Mouse (Mus musculus): ENCODE data around the gene Ttc37. TPM values are rescaled to one million over a fixed set of nuclear protein-coding genes. Genes with fewer than 3 reads are reported as not detected.

The Ttc37 gene
- polyA plus RNA-seq, 1 experiment from 2014 or later, result 10.1 TPM

DNA sequence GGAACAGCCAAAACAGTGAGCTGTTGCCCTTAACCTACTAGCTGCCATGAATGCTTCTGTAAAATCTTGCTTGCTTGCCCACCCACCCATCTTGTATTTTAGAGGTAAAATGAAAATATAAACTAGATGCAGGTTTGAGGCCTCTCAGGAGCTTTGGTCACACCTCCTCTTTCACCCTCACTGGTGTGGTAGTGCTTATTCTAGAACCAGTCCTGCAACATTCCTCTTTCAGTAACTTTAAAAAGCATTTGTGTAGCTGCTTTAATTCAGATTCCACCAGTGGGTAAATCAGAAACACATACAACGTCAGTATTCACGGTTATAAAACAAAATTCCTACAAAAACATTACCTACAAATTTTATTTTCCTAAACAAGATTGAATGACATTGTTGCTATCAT is 62.1 kb downstream of the Ttc37 start:
- no peak for ATAC-seq (ENCODE audit: insufficient number of reproducible peaks, low FRiP score)
- H3K36me3 ChIP-seq, result peaks cover 53% of the 10 kb centered on the region
- WGBS, result 95% methylated on average over 2 of the region's 2 CpGs

DNA sequence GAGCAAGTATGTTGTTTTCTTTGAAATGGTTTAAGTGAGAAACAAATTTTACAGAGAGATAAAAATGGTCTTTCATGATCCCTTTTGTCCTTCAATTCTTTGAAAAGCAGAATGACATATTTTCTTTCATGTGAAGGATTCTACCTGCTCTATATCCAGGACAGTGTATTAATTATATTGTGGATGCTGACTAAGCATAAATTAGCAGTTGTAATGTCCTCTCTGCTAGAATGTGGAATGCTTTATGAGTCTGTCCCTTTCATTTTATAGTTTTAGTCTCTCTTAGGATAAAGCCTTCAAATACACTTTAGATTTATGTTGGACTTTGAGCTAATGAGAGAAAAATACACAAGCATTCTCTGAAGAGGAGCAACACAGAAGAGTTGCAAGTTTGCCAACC is 75.8 kb downstream of the Ttc37 start:
- Histone ChIP-seq H3K4me1 (replicated peaks) (no peaks in the 10 kb centered on the region), H3K9ac (no peak overlapping the region), H3K36me3 (peaks cover 33% of the 10 kb centered on the region), H3K27ac (ENCODE audit: poor library complexity, severe bottlenecking) (no peak overlapping the region), H3K27me3 (replicated peaks) (no peaks in the 10 kb centered on the region), H3K4me2 (no peak overlapping the region), H3K9me3 (replicated peaks) (0 out of 2 replicates have a peak, but pooled peaks cover 5% of the 10 kb centered on the region), H3K4me3 (no peak overlapping the region)
- no peak for ATAC-seq (ENCODE audit: insufficient number of reproducible peaks, low FRiP score)

More for the DNA sequence above, 62.1 kb downstream of the Ttc37 start:
- no peak overlapping the region for H3K27ac ChIP-seq (ENCODE audit: poor library complexity, severe bottlenecking)
- H3K4me1 ChIP-seq (replicated peaks), result no peaks in the 10 kb centered on the region
- H3K4me2 ChIP-seq, result no peak overlapping the region
- H3K9me3 ChIP-seq (replicated peaks), result no peaks in the 10 kb centered on the region
- no peaks in the 10 kb centered on the region for H3K27me3 ChIP-seq (replicated peaks)
- no peak overlapping the region for H3K9ac ChIP-seq
- no peak overlapping the region for H3K4me3 ChIP-seq

DNA sequence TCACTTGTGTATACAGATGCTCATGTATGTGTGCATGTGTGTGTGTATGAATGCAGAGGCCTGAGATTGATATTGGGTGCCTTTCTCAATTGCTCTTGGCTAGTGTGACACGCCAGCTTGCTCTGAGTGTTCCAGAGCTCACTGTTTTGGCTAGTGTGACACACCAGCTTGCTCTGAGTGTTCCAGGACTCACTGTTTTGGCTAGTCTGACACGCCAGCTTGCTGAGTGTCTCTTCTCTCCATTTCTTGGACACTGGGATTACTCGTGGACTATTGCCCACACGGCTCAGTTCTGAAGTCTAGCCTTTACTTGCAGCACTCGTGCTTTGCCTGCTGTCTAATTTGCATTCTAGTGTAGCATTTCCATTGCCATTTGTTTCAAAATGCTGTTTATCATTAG is 80.2 kb downstream of the Ttc37 start:
- Histone ChIP-seq H3K27ac (ENCODE audit: poor library complexity, severe bottlenecking) (no peak overlapping the region), H3K9ac (no peak overlapping the region), H3K4me1 (replicated peaks) (no peaks in the 10 kb centered on the region), H3K27me3 (replicated peaks) (no peaks in the 10 kb centered on the region), H3K4me2 (no peak overlapping the region), H3K9me3 (replicated peaks) (0 out of 2 replicates have a peak, but pooled peaks cover 5% of the 10 kb centered on the region), H3K4me3 (no peak overlapping the region), H3K36me3 (peaks cover 41% of the 10 kb centered on the region)
- no peak for ATAC-seq (ENCODE audit: insufficient number of reproducible peaks, low FRiP score)
- 85% methylated on average over 5 of the region's 5 CpGs for WGBS

DNA sequence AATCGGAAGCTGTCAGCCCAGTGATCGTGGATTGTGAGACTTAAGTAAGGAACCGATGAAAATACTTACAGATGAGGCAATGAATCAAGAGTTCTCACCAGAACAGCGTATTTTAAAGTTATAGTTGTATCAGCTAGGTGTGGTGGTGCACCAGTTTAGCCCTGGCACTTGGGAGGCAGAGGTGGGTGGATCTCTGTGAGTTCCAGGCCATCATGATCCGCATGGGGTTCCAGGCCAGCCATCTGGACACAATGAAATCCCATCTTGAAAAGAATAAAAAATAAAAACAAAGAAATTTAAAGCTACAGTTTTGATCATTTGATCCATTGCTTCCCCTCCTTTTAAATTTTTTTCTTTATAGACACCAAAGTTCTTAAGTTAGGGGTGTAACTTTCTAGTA is 89.1 kb downstream of the Ttc37 start:
- peaks cover 46% of the 10 kb centered on the region for H3K36me3 ChIP-seq
- WGBS, result 90% methylated on average over 5 of the region's 5 CpGs
- no peak overlapping the region for H3K4me3 ChIP-seq
- H3K9me3 ChIP-seq (replicated peaks), result no peaks in the 10 kb centered on the region
- no peaks in the 10 kb centered on the region for H3K27me3 ChIP-seq (replicated peaks)
- no peak overlapping the region for H3K9ac ChIP-seq
- no peak overlapping the region for H3K4me2 ChIP-seq
- H3K4me1 ChIP-seq (replicated peaks), result no peaks in the 10 kb centered on the region
- H3K27ac ChIP-seq (ENCODE audit: poor library complexity, severe bottlenecking), result no peak overlapping the region
- ATAC-seq (ENCODE audit: insufficient number of reproducible peaks, low FRiP score), result no peak

DNA sequence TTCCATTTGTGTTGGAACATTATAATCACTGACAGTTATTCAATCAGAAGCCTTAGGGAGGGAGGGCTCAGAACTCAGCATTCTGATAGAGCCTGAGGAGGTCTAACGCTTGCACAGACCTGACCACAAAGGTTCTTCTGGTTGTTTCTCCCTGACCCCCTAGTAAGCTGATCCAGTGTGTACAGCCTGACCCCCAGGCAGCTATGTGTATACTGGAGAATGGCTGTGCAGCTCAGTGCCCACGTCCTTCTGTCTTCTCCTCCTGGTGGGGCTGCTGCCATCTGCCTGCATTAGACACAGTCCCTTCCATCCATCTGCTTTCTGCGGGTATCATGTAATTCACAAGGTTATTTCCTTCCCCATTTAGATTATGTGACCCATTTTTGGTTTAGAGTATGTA is 90.7 kb downstream of the Ttc37 start:
- H3K4me3 ChIP-seq, result no peak overlapping the region
- H3K27me3 ChIP-seq (replicated peaks), result no peaks in the 10 kb centered on the region
- 90% methylated on average over 3 of the region's 3 CpGs for WGBS
- H3K9me3 ChIP-seq (replicated peaks), result no peaks in the 10 kb centered on the region
- H3K4me1 ChIP-seq (replicated peaks), result no peaks in the 10 kb centered on the region
- no peak for ATAC-seq (ENCODE audit: insufficient number of reproducible peaks, low FRiP score)
- H3K4me2 ChIP-seq, result no peak overlapping the region
- H3K36me3 ChIP-seq, result peaks cover 49% of the 10 kb centered on the region
- H3K27ac ChIP-seq (ENCODE audit: poor library complexity, severe bottlenecking), result no peak overlapping the region
- no peak overlapping the region for H3K9ac ChIP-seq

DNA sequence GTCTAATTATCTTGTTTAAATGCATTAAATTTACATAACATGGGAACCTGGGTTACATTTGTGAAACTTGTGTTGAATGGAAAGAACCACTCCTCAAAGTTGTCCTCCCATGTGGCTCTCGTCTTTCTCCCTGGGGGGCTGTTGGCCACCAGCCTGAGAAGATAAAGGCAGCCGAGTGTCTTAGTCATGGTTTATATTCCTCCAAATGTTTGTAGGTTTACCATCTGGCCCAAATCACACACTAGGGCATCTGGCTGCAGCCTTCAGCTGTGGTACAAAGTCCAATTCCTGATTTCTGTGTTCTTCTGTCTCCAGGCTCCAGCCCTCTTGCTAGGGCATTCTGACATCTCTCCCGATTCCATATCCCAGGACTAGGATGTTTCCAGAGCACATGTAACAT is 91.7 kb downstream of the Ttc37 start:
- Histone ChIP-seq H3K27ac (ENCODE audit: poor library complexity, severe bottlenecking) (no peak overlapping the region), H3K4me3 (no peak overlapping the region), H3K4me2 (no peak overlapping the region), H3K27me3 (replicated peaks) (no peaks in the 10 kb centered on the region), H3K4me1 (replicated peaks) (no peaks in the 10 kb centered on the region), H3K9me3 (replicated peaks) (no peaks in the 10 kb centered on the region), H3K36me3 (peaks cover 49% of the 10 kb centered on the region), H3K9ac (no peak overlapping the region)
- ATAC-seq (ENCODE audit: insufficient number of reproducible peaks, low FRiP score), result no peak
- WGBS, result 85% methylated on average over 3 of the region's 3 CpGs

DNA sequence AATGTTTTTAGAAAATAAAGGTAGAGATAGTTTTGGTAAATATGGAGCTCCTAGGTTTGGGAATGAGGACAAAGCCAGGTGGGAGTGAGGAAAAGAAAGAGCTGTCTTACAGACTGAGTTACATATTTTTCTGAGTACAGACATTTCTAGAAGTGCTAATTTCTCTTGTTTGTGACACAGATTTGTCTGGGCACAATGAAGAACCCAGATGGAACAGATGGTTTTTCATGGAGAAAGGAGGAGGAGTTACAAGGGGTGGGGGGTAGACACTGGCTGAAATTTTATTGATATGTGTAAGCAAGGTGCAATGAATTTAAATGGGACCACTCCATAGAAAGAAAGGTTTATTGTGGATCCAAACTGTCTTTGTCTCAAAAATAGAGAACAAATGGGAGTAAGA is 96.4 kb downstream of the Ttc37 start:
- H3K9me3 ChIP-seq (replicated peaks), result no peaks in the 10 kb centered on the region
- H3K9ac ChIP-seq, result no peak overlapping the region
- H3K27me3 ChIP-seq (replicated peaks), result no peaks in the 10 kb centered on the region
- H3K4me3 ChIP-seq, result no peak overlapping the region
- H3K4me2 ChIP-seq, result no peak overlapping the region
- peaks cover 38% of the 10 kb centered on the region for H3K36me3 ChIP-seq
- ATAC-seq (ENCODE audit: insufficient number of reproducible peaks, low FRiP score), result no peak
- H3K4me1 ChIP-seq (replicated peaks), result no peaks in the 10 kb centered on the region
- H3K27ac ChIP-seq (ENCODE audit: poor library complexity, severe bottlenecking), result no peak overlapping the region

DNA sequence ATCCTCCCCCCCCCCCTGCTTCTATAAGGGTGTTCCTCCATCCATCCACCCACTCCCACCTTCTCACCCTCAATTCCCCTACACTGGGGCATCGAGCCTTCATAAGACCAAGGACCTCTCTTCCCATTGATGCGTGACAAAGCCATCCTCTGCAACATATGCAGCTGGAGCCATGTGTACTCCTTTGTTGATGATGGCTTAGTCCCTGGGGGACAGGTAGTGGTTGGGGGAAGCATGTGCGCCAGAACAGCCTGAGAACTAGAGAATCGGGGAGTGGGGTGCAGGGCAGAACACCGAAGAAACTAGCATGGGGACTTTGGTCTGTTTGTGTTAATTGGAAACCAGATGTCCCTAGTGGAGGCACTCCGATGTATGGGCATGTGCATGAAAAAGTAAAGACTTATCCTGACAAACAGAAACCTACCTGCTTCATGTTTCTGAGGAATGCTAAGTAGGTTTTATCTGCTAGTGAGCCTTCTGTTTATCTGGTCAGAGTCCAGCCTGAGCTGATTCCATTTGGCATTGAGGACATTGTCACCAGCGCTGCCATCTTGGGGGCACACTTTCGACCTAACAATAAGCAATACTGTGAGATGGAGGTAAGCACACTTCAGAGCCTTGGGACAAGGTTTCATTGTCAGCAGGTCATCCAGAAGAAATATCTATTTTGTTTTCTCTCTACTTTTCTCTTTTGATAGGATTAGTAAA is 97.1 kb downstream of the Ttc37 start:
- WGBS, result 90% methylated on average over 8 of the region's 8 CpGs
- no peak for ATAC-seq (ENCODE audit: insufficient number of reproducible peaks, low FRiP score)
- no peaks in the 10 kb centered on the region for H3K4me1 ChIP-seq (replicated peaks)
- no peaks in the 10 kb centered on the region for H3K27me3 ChIP-seq (replicated peaks)
- no peak overlapping the region for H3K27ac ChIP-seq (ENCODE audit: poor library complexity, severe bottlenecking)
- H3K4me2 ChIP-seq, result no peak overlapping the region
- no peaks in the 10 kb centered on the region for H3K9me3 ChIP-seq (replicated peaks)
- H3K9ac ChIP-seq, result no peak overlapping the region
- peaks cover 33% of the 10 kb centered on the region for H3K36me3 ChIP-seq
- no peak overlapping the region for H3K4me3 ChIP-seq

DNA sequence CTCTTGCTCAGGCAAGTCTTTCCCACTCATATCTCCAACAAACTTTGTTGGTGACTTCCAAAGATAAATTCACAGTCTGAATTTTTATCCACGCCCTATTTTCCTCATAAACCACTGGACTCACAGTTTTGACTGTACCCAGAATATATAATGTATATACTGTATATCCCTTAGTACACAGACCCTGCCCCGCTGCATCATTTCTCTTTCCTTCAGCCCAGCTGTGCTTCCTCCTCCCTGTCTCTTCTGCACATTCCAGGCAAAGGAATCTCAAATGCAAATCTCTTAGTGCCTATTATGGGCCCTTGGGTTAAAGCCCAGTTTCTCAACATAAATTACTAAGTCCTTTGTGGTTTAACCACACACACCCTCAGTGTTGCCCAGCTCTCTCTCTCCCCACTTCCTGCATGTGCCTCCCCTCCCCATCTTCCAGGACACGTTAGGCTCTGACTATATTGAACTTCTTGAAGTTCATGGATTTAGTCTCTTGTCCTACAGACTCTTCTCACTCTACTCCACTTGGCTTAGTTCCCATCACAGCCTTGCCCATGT is 98.8 kb downstream of the Ttc37 start:
- no peak overlapping the region for H3K4me3 ChIP-seq
- no peak overlapping the region for H3K4me2 ChIP-seq
- 86% methylated on average over 3 of the region's 3 CpGs for WGBS
- H3K4me1 ChIP-seq (replicated peaks), result no peaks in the 10 kb centered on the region
- no peak overlapping the region for H3K9ac ChIP-seq
- peaks cover 16% of the 10 kb centered on the region for H3K36me3 ChIP-seq
- H3K27ac ChIP-seq (ENCODE audit: poor library complexity, severe bottlenecking), result no peak overlapping the region
- no peak for ATAC-seq (ENCODE audit: insufficient number of reproducible peaks, low FRiP score)
- no peaks in the 10 kb centered on the region for H3K27me3 ChIP-seq (replicated peaks)
- H3K9me3 ChIP-seq (replicated peaks), result no peaks in the 10 kb centered on the region

DNA sequence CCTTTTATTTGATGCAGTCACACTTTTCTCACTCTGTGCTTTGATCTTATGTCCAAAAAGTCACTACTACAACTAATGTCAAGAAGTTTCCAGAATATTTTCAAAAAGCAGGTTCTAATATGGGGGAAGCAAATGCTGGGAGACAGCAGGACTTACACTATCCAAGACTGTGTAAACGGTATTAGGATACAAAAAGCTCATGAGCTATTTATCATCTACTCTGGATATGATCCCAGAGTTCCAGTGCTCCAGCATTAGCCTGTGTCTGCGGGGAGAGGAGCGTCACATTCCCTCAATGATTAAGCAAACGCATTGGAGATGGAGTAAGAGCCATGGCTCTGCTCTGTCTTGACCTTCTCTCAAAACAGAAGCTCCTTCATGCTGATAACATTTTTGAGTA is 101.4 kb downstream of the Ttc37 start:
- Histone ChIP-seq H3K9me3 (replicated peaks) (no peaks in the 10 kb centered on the region; the same call in 1 of the 2 replicates), H3K4me2 (no peak overlapping the region), H3K4me3 (no peak overlapping the region), H3K36me3 (peaks cover 8% of the 10 kb centered on the region; the same call in 1 of the 2 replicates), H3K9ac (no peak overlapping the region), H3K4me1 (replicated peaks) (no peaks in the 10 kb centered on the region), H3K27ac (ENCODE audit: poor library complexity, severe bottlenecking) (no peak overlapping the region), H3K27me3 (replicated peaks) (no peaks in the 10 kb centered on the region)
- ATAC-seq (ENCODE audit: insufficient number of reproducible peaks, low FRiP score), result no peak
- WGBS, result 88% methylated on average over 4 of the region's 4 CpGs

DNA sequence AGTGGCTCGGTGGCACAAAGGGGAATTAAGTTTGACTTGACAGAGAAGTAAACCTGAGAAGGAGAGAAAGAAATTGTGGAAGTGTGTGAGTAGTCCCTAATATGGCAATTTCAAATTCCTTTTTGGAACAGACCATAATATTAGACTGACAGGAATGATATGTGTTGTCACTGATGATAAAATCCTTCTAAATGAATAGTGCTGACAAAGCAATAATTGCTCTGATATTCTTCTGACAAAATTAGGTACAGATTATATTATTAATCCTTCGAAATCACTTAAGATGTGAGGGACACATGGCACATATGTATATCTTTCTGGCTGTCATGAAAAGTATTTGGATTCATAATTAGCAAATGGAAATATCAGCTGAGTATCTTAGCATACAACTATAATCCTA is 116.4 kb downstream of the Ttc37 start:
- H3K9ac ChIP-seq, result no peak overlapping the region
- no peak overlapping the region for H3K27ac ChIP-seq (ENCODE audit: poor library complexity, severe bottlenecking)
- no peak overlapping the region for H3K4me2 ChIP-seq
- H3K27me3 ChIP-seq (replicated peaks), result no peaks in the 10 kb centered on the region
- 77% methylated on average over 2 of the region's 2 CpGs for WGBS
- 0 out of 2 replicates have a peak, but pooled peaks cover 3% of the 10 kb centered on the region for H3K9me3 ChIP-seq (replicated peaks)
- no peaks in the 10 kb centered on the region for H3K36me3 ChIP-seq
- no peak overlapping the region for H3K4me3 ChIP-seq
- ATAC-seq (ENCODE audit: insufficient number of reproducible peaks, low FRiP score), result no peak
- no peaks in the 10 kb centered on the region for H3K4me1 ChIP-seq (replicated peaks)

DNA sequence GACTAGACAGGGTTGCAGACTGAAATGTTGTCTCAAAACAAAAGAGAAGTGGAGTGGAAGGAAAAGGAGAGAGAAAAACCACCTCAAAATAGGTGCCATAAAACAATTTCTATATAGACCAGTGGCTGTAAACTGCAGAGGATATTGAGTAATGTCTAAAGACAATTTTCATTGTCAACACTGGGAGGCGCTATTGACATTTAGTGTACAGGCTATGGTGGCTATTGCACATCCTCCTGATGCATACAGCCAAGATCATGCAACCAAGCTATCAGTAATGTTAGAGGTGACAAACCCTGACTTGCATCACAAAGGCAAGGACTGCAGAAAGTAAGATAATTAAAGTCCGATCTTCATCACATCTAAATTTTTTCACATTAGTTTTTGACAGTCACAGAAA is 116.9 kb downstream of the Ttc37 start:
- H3K27me3 ChIP-seq (replicated peaks), result no peaks in the 10 kb centered on the region
- H3K4me3 ChIP-seq, result no peak overlapping the region
- no peak overlapping the region for H3K4me2 ChIP-seq
- ATAC-seq (ENCODE audit: insufficient number of reproducible peaks, low FRiP score), result no peak
- H3K4me1 ChIP-seq (replicated peaks), result no peaks in the 10 kb centered on the region
- 48% methylated on average over 2 of the region's 2 CpGs for WGBS
- H3K27ac ChIP-seq (ENCODE audit: poor library complexity, severe bottlenecking), result no peak overlapping the region
- H3K9ac ChIP-seq, result no peak overlapping the region
- H3K9me3 ChIP-seq (replicated peaks), result 0 out of 2 replicates have a peak, but pooled peaks cover 3% of the 10 kb centered on the region
- no peaks in the 10 kb centered on the region for H3K36me3 ChIP-seq
